Mouse (Mus musculus) embryonic stem cell, embryonic (primary cell): Measurements from ENCODE around the gene Plcd1.

Experiments used
- CTCF ChIA-PET, 4 experiments: fragments of 300-600 bp in 2 of 4; fragments of 350-600 bp in 2 of 4; sonication (Branson Sonifier 250); formaldehyde crosslinking; loops; one replicate each; lab custom pipeline; 2022; ENCODE audit warnings: inconsistent platforms in 2 of 4; lab: Charles Lee
- POLR2A ChIA-PET, 4 experiments: fragments of 300-600 bp in 2 of 4; fragments of 350-600 bp in 2 of 4; sonication (Branson Sonifier 250); formaldehyde crosslinking; loops; one replicate each; lab custom pipeline; 2022; ENCODE audit warnings: antibody characterized with exemption in 4 of 4, inconsistent platforms in 1 of 4; lab: Charles Lee

Gene Plcd1

DNA sequence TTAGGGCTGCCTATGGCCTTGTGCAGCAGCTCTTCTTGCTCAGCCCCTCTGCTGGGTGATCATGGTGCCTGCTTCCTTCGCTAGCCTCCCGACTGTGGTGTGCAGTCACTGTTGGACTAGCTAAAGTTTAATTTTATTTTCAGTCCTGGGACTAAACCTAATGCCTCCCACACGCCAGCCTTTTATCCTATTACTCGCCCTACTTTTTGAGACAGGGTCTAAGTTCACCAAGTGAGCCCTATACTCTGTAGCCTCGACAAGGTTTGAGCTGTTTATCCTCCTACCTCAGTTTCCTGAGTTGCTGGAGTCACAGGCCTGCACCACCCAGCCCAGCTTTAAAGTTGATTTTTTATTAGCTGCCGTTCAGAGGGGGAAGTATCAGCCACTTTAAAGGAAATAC lies 68.0 kb downstream of the Plcd1 start:
- ChIA-PET CTCF (interaction anchor here in 3 of 4 experiments (1.0 to 5.1 kb wide), 6 partner anchors 30 to 105 kb away, joined by 3 to 27 read pairs (median 8); no protein-coding TSS in a partner anchor), POLR2A (interaction anchor here in 1 of 4 experiments (0.8 kb wide), 1 partner anchor 10 kb away, joined by 4 read pairs; no protein-coding TSS in a partner anchor)

DNA sequence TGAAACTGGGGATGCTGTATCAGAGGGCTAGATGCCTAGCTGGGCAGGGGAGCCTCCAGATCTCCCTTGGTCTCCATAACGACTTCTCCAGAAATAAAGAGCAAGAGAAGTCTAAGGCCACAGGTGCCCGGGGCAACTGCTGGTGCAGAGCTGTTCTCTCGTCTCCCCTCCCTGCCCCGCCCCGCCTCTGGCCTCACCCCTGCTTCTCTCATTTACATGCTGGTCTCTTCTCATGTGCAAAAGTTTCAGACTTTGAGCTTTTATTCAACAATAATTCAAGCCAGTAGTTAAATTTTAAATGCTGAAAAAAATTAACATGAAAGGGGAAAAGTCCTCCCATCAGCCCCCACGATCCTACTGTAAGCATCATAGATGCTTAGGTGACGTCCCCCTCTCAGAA lies 71.6 kb downstream of the Plcd1 start:
- POLR2A ChIA-PET = interaction anchor here in 2 of 4 experiments (0.6 to 1.0 kb wide), 2 partner anchors 96 to 874 kb away, joined by 3 read pairs; no protein-coding TSS in a partner anchor

More for the DNA sequence above, 71.6 kb downstream of the Plcd1 start:
- CTCF ChIA-PET = interaction anchor here in 3 of 4 experiments (0.6 to 1.0 kb wide), 3 partner anchors 100 to 140 kb away, joined by 3 read pairs; no protein-coding TSS in a partner anchor
